Mouse (Mus musculus): ENCODE data around the gene Armc9.

Gene Armc9

GRCm38 (mm10) chr1:86161061-86161460, 6.5 kb downstream of the Armc9 start:
- no peak for DNase-seq (ENCODE audit: extremely low read depth, insufficient read length, low spot score)

GRCm38 (mm10) chr1:86174602-86175001, 20.0 kb downstream of the Armc9 start:
- DNase-seq (ENCODE audit: extremely low read depth, insufficient read length, low spot score), result no peak

GRCm38 (mm10) chr1:86176066-86176465, 21.5 kb downstream of the Armc9 start:
- no peak for DNase-seq (ENCODE audit: extremely low read depth, insufficient read length, low spot score)

GRCm38 (mm10) chr1:86178462-86179253, 24.1 kb downstream of the Armc9 start:
- peak; percentile 74 for DNase-seq (ENCODE audit: extremely low read depth, insufficient read length, low spot score)

GRCm38 (mm10) chr1:86182004-86182709, 27.6 kb downstream of the Armc9 start:
- DNase-seq (ENCODE audit: extremely low read depth, insufficient read length, low spot score), result no peak

- DNase-seq (ENCODE audit: extremely low read depth, insufficient read length, low spot score), result no peak
Observed at GRCm38 (mm10) chr1:86183577-86184263, 29.1 kb downstream of the Armc9 start.

- no peak for DNase-seq (ENCODE audit: extremely low read depth, insufficient read length, low spot score)
Observed at GRCm38 (mm10) chr1:86186762-86187161, 32.2 kb downstream of the Armc9 start.

GRCm38 (mm10) chr1:86187856-86188255, 33.3 kb downstream of the Armc9 start:
- DNase-seq (ENCODE audit: extremely low read depth, insufficient read length, low spot score), result no peak

- DNase-seq (ENCODE audit: extremely low read depth, insufficient read length, low spot score), result no peak
Observed at GRCm38 (mm10) chr1:86188271-86188670, 33.7 kb downstream of the Armc9 start.

GRCm38 (mm10) chr1:86189034-86189702, 34.6 kb downstream of the Armc9 start:
- no peak for DNase-seq (ENCODE audit: extremely low read depth, insufficient read length, low spot score)

- no peak for DNase-seq (ENCODE audit: extremely low read depth, insufficient read length, low spot score)
Observed at GRCm38 (mm10) chr1:86190843-86191242, 36.3 kb downstream of the Armc9 start.

- no peak for DNase-seq (ENCODE audit: extremely low read depth, insufficient read length, low spot score)
Observed at GRCm38 (mm10) chr1:86194044-86194443, 39.5 kb downstream of the Armc9 start.

- no peak for DNase-seq (ENCODE audit: extremely low read depth, insufficient read length, low spot score)
Observed at GRCm38 (mm10) chr1:86198276-86198675, 43.7 kb downstream of the Armc9 start.

GRCm38 (mm10) chr1:86199026-86199425, 44.4 kb downstream of the Armc9 start:
- no peak for DNase-seq (ENCODE audit: extremely low read depth, insufficient read length, low spot score)

GRCm38 (mm10) chr1:86201312-86201711, 46.7 kb downstream of the Armc9 start:
- no peak for DNase-seq (ENCODE audit: extremely low read depth, insufficient read length, low spot score)

- no peak for DNase-seq (ENCODE audit: extremely low read depth, insufficient read length, low spot score)
Observed at GRCm38 (mm10) chr1:86202617-86203219, 48.1 kb downstream of the Armc9 start.

- no peak for DNase-seq (ENCODE audit: extremely low read depth, insufficient read length, low spot score)
Observed at GRCm38 (mm10) chr1:86210676-86211075, 56.1 kb downstream of the Armc9 start.

- no peak for DNase-seq (ENCODE audit: extremely low read depth, insufficient read length, low spot score)
Observed at GRCm38 (mm10) chr1:86211498-86211897, 56.9 kb downstream of the Armc9 start.

GRCm38 (mm10) chr1:86212731-86213130, 58.2 kb downstream of the Armc9 start:
- DNase-seq (ENCODE audit: extremely low read depth, insufficient read length, low spot score), result no peak

- DNase-seq (ENCODE audit: extremely low read depth, insufficient read length, low spot score), result peak; percentile 51
Observed at GRCm38 (mm10) chr1:86214158-86214557, 59.6 kb downstream of the Armc9 start.
